In the genomic region with DNA sequence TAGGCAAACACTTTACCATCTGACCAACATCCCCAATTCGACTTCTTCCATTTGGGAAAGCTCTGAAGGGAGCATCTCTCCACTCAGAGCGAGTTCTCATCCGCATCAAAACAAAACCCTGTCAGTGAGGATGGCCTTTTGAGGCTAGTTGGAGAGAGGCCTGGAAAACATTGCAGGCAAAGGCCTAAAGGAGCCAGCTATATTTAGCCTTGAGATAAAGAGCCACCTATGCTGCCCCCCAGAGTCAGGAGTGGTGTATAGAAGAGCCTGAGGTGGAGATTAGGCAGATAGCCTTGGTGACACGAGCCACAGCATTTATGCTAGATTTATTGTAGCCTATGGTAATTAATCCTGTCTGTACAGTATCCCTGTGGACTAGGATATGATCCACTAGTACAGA, we compare ENCODE assay signal across 9 mouse cellular contexts. TPM values are rescaled to one million over a fixed set of nuclear protein-coding genes. Genes with fewer than 3 reads are reported as not detected.
DNase-seq lines count a peak whose midpoint lies in the region; ATAC-seq and TF ChIP-seq lines count a peak whose summit lies in the region.
"Had no signal": no experiment of that assay in that cellular context is flagged by ENCODE, and none has a peak within 500 bp of the region (broad histone marks: within the 10 kb centered on the region; RNA-seq: fewer than 3 reads in every experiment).

No protein-coding gene starts in this region.

- no peaks in the 10 kb centered on the region for H3K27me3 ChIP-seq in neural tube, embryonic 11.5 days (ENCODE audit: control insufficient read depth, insufficient read depth, low read length)
- H3K27me3 ChIP-seq in heart, embryonic 13.5 days (replicated peaks), result no peaks in the 10 kb centered on the region
- H3K27me3 ChIP-seq in liver, adult 2 months (ENCODE audit: control insufficient read depth, insufficient read depth, low read length), result no peaks in the 10 kb centered on the region
- H3K27me3 ChIP-seq in stomach, embryonic 16.5 days (ENCODE audit: control insufficient read depth, insufficient read depth, low read length), result no peaks in the 10 kb centered on the region

- no peak for ATAC-seq in neural tube, embryonic 11.5 days (ENCODE audit: insufficient read depth, low FRiP score, low TSS enrichment)
- ATAC-seq in heart, embryonic 13.5 days (ENCODE audit: extremely low read depth, insufficient number of reproducible peaks, low FRiP score, low TSS enrichment), result no peak
- ATAC-seq in stomach, embryonic 16.5 days (ENCODE audit: insufficient read depth, low FRiP score), result no peak

- WGBS in neural tube, embryonic 11.5 days, result 66% methylated on average over 4 of the region's 4 CpGs
- 27% methylated on average over 4 of the region's 4 CpGs for WGBS in heart, embryonic 13.5 days
- WGBS in liver, adult 2 months, result 87% methylated on average over 4 of the region's 4 CpGs
- whole genome bisulfite sequencing in stomach, embryonic 16.5 days, result 63% methylated on average over 4 of the region's 4 CpGs

- no peaks in the 10 kb centered on the region for H3K9me3 ChIP-seq in neural tube, embryonic 11.5 days (ENCODE audit: control insufficient read depth, low read length)
- H3K9me3 ChIP-seq in heart, embryonic 13.5 days, result no peaks in the 10 kb centered on the region
- H3K9me3 ChIP-seq in stomach, embryonic 16.5 days (replicated peaks; ENCODE audit: control insufficient read depth, low read length), result no peaks in the 10 kb centered on the region

- H3K9ac ChIP-seq in neural tube, embryonic 11.5 days (ENCODE audit: low read length), result no peak overlapping the region
- peak overlapping the region; percentile 92 for H3K9ac ChIP-seq in heart, embryonic 13.5 days
- H3K9ac ChIP-seq in liver, adult 2 months (ENCODE audit: low read depth, low read length), result no peak overlapping the region
- 0 out of 2 replicates have a peak overlapping the region, but pooled peaks have one; percentile 95 for H3K9ac ChIP-seq in stomach, embryonic 16.5 days (ENCODE audit: low read length)

- no peak overlapping the region for H3K27ac ChIP-seq in neural tube, embryonic 11.5 days (ENCODE audit: low read depth, low read length)
- peak overlapping the region; percentile 90 for H3K27ac ChIP-seq in heart, embryonic 13.5 days (replicated peaks)
- no peak overlapping the region for H3K27ac ChIP-seq in liver, adult 2 months (replicated peaks; ENCODE audit: insufficient read depth, low read depth, low read length)
- H3K27ac ChIP-seq in stomach, embryonic 16.5 days (ENCODE audit: low read length), result no peak overlapping the region
- H3K27ac ChIP-seq: macrophage had no signal

- DNase-seq in adrenal gland, adult (ENCODE audit: inconsistent age in 2 of 2, low spot score in 1 of 2), result peak; percentile 53 to 89
- DNase-seq in adrenal gland, adult 18-20 months (ENCODE audit: low spot score in 2 of 2), result no peak
- peak; percentile 25 for DNase-seq in neural tube, embryonic 11.5 days (ENCODE audit: low spot score)
- no peak for DNase-seq in neural tube, embryonic 10.5 days (ENCODE audit: extremely low spot score, low spot score)
- DNase-seq in liver, adult 2 months (ENCODE audit: extremely low read depth, low read depth, low spot score), result peak; percentile 32
- no peak for DNase-seq in urinary bladder, postnatal 4 days (ENCODE audit: low spot score in 2 of 2)

- no peak overlapping the region for H3K4me3 ChIP-seq in neural tube, embryonic 11.5 days (ENCODE audit: low read depth, low read length)
- peak overlapping the region; percentile 81 for H3K4me3 ChIP-seq in heart, embryonic 13.5 days
- H3K4me3 ChIP-seq in liver, adult 2 months (ENCODE audit: insufficient read depth, low read depth, low read length), result no peak overlapping the region
- no peak overlapping the region for H3K4me3 ChIP-seq in stomach, embryonic 16.5 days (replicated peaks; ENCODE audit: low read length)

- TF ChIP-seq POLR2A in liver, adult 2 months (IDR thresholded peaks at IDR 0.05; ENCODE audit: extremely low read depth, insufficient read depth, low read length), result no peak

- H3K4me2 ChIP-seq in neural tube, embryonic 11.5 days (ENCODE audit: low read depth), result no peak overlapping the region
- H3K4me2 ChIP-seq in heart, embryonic 13.5 days, result peak overlapping the region; percentile 89
- H3K4me2 ChIP-seq in stomach, embryonic 16.5 days (ENCODE audit: low read depth, low read length), result 0 out of 2 replicates have a peak overlapping the region, but pooled peaks have one; percentile 88

- peaks cover 8% of the 10 kb centered on the region for H3K4me1 ChIP-seq in neural tube, embryonic 11.5 days (ENCODE audit: control insufficient read depth, insufficient read depth, low read length)
- peaks cover 61% of the 10 kb centered on the region for H3K4me1 ChIP-seq in heart, embryonic 13.5 days
- H3K4me1 ChIP-seq in liver, adult 2 months (ENCODE audit: control insufficient read depth, insufficient read depth, low read length), result peaks cover 8% of the 10 kb centered on the region
- peaks cover 17% of the 10 kb centered on the region for H3K4me1 ChIP-seq in stomach, embryonic 16.5 days (ENCODE audit: control insufficient read depth, insufficient read depth, low read length)

- H3K79me2 ChIP-seq in liver, adult 2 months (ENCODE audit: control insufficient read depth, insufficient read depth, low read length), result peaks cover 5% of the 10 kb centered on the region; the same call in 1 of the 2 replicates

- H3K36me3 ChIP-seq in neural tube, embryonic 11.5 days (ENCODE audit: control insufficient read depth, insufficient read depth, low read length), result no peaks in the 10 kb centered on the region
- no peaks in the 10 kb centered on the region for H3K36me3 ChIP-seq in heart, embryonic 13.5 days
- no peaks in the 10 kb centered on the region for H3K36me3 ChIP-seq in liver, adult 2 months (ENCODE audit: control insufficient read depth, insufficient read depth, low read length)
- H3K36me3 ChIP-seq in stomach, embryonic 16.5 days (ENCODE audit: control insufficient read depth, insufficient read depth, low read length), result no peaks in the 10 kb centered on the region

- TF ChIP-seq CTCF in liver, adult 2 months (IDR thresholded peaks at IDR 0.05; ENCODE audit: low read depth, low read length), result no peak

RNA-seq across cellular contexts. Expression of gene Krba1, which starts 1.9 kb away (rescaled TPM):
- total RNA-seq in adrenal gland, adult 18-20 months (2021), result 10 to 100 TPM; 14.6 to 35.1 TPM
- 18.0 and 22.9 TPM in 2 replicates for polyA plus RNA-seq in neural tube, embryonic 11.5 days (2014; fragmentation: Nextera tagmentation; extraction: Ambion mirVana)
- polyA plus RNA-seq in heart, embryonic 13.5 days (2015; fragmentation: Nextera tagmentation; extraction: Ambion mirVana), result 15.4 and 17.8 TPM in 2 replicates
- 5.2 and 6.1 TPM in 2 replicates for total RNA-seq in liver, adult 2 months (2014; rRNA removed)
- polyA plus RNA-seq in liver, adult 2 months (2012; rRNA removed), result 6.6 and 9.2 TPM in 2 replicates
- polyA plus RNA-seq in stomach, embryonic 16.5 days (2015; fragmentation: Nextera tagmentation; extraction: Ambion mirVana), result 16.2 and 16.8 TPM in 2 replicates

RNA-seq across cellular contexts. Expression of gene Zfp467, which starts 48.3 kb away (rescaled TPM):
- 10 to 100 TPM; 36.0 to 58.6 TPM for total RNA-seq in adrenal gland, adult 18-20 months (2021)
- 11.4 and 14.4 TPM in 2 replicates for polyA plus RNA-seq in neural tube, embryonic 11.5 days (2014; fragmentation: Nextera tagmentation; extraction: Ambion mirVana)
- 16.1 and 20.8 TPM in 2 replicates for polyA plus RNA-seq in heart, embryonic 13.5 days (2015; fragmentation: Nextera tagmentation; extraction: Ambion mirVana)
- 13.9 and 15.9 TPM in 2 replicates for total RNA-seq in liver, adult 2 months (2014; rRNA removed)
- polyA plus RNA-seq in liver, adult 2 months (2012; rRNA removed), result 23.0 and 25.7 TPM in 2 replicates
- 24.1 and 24.4 TPM in 2 replicates for polyA plus RNA-seq in stomach, embryonic 16.5 days (2015; fragmentation: Nextera tagmentation; extraction: Ambion mirVana)

RNA-seq across cellular contexts. Expression of gene Sspo, which starts 50.7 kb away (rescaled TPM):
- total RNA-seq in adrenal gland, adult 18-20 months (2021), result 1 to 10 TPM; 3.0 to 3.1 TPM
- polyA plus RNA-seq in neural tube, embryonic 11.5 days (2014; fragmentation: Nextera tagmentation; extraction: Ambion mirVana), result 0.15 and 0.34 TPM in 2 replicates
- polyA plus RNA-seq in heart, embryonic 13.5 days (2015; fragmentation: Nextera tagmentation; extraction: Ambion mirVana), result 0.22 and 0.27 TPM in 2 replicates
- 0.47 and 0.83 TPM in 2 replicates for total RNA-seq in liver, adult 2 months (2014; rRNA removed)
- 1.5 and 2.0 TPM in 2 replicates for polyA plus RNA-seq in liver, adult 2 months (2012; rRNA removed)
- 0.14 and 0.89 TPM in 2 replicates for polyA plus RNA-seq in stomach, embryonic 16.5 days (2015; fragmentation: Nextera tagmentation; extraction: Ambion mirVana)
- polyA plus RNA-seq: macrophage had no signal

Comparison
In these comparisons a context has a peak if more than half of its experiments do, and no peak if none do; other contexts are left out.
1. DNase-seq: peak in adrenal gland, adult (2 of 2), neural tube, embryonic 11.5 days (single experiment) and liver, adult 2 months (single experiment); none in adrenal gland, adult 18-20 months (0 of 2), neural tube, embryonic 10.5 days (single experiment) and urinary bladder, postnatal 4 days (0 of 2).
2. H3K9ac ChIP-seq: peak in heart, embryonic 13.5 days (single experiment) and stomach, embryonic 16.5 days (single experiment); none in neural tube, embryonic 11.5 days (single experiment) and liver, adult 2 months (single experiment).